Mouse (Mus musculus) cerebellum, adult 2 months (tissue): ENCODE results near the gene Cttnbp2.

Experiments used
- CTCF ChIP-seq: fragments of 200-500 bp; IDR thresholded peaks from 2 replicates; pipeline ENCODE4 v1.5.1; 2011; ENCODE audit warnings: low read depth, mild to moderate bottlenecking, control low read depth, low read length, moderate library complexity, borderline replicate concordance; ENCODE audit not compliant: insufficient read depth
- POLR2A ChIP-seq: fragments of 200-500 bp; IDR thresholded peaks from 2 replicates; pipeline ENCODE4 v1.6.1; 2011; ENCODE audit warnings: low read length, control low read depth, borderline replicate concordance; ENCODE audit not compliant: insufficient read depth

DNA sequence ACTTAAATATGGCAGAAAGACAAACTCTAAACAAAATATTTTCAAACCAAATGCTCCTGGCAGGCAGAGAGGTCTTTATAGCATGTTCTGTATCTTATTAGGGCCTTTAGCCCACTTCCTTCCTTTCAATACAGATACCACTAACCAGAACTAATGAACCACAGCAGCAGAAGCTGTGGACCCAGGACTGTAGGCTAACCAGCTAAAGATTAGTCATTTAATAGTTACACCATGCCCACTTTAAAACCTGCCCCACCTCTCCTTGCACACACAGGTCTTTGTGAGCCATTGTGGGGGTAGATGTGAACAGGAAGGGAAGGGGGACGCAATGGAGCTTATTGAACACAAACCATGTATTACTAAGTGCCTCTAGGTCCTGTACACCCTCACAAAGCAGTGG lies 141.0 kb downstream of the Cttnbp2 start:
- TF ChIP-seq POLR2A (no peak), CTCF (no peak)
